Mouse (Mus musculus) gastrocnemius, adult 2 months (tissue): ENCODE measurements around the gene Ube2o. TPM values are rescaled to one million over a fixed set of nuclear protein-coding genes. Genes with fewer than 3 reads are reported as not detected.

Experiments
- DNase-seq: peaks from one replicate; pipeline ENCODE4 v3.0.0; 2022
- H3K27ac ChIP-seq: fragments of 200-600 bp; 2 replicates; pipeline ENCODE4 v1.8.1; 2022; ENCODE audit warnings: mild to moderate bottlenecking
- H3K4me3 ChIP-seq: fragments of 200-600 bp; 2 replicates; pipeline ENCODE4 v1.8.1; 2022; ENCODE audit warnings: mild to moderate bottlenecking, moderate library complexity
- CTCF ChIP-seq: fragments of 200-600 bp; IDR thresholded peaks from 2 replicates; pipeline ENCODE4 v1.8.1; 2022; ENCODE audit warnings: antibody characterized with exemption, mild to moderate bottlenecking, moderate library complexity
- intact Hi-C: fragments of 180-260 bp; cut with DNase I; formaldehyde crosslinking; loops from one replicate; pipeline ENCODE4 v1.15.1; 2025
- total RNA-seq, 2 experiments: library from RNA; stranded (reverse); gene quantifications; 2 replicates each; pipeline ENCODE4 v1.2.3; 2021

Ube2o gene
- total RNA-seq, 2 experiments from 2014 or later, result 19.4 to 22.9 TPM

DNA sequence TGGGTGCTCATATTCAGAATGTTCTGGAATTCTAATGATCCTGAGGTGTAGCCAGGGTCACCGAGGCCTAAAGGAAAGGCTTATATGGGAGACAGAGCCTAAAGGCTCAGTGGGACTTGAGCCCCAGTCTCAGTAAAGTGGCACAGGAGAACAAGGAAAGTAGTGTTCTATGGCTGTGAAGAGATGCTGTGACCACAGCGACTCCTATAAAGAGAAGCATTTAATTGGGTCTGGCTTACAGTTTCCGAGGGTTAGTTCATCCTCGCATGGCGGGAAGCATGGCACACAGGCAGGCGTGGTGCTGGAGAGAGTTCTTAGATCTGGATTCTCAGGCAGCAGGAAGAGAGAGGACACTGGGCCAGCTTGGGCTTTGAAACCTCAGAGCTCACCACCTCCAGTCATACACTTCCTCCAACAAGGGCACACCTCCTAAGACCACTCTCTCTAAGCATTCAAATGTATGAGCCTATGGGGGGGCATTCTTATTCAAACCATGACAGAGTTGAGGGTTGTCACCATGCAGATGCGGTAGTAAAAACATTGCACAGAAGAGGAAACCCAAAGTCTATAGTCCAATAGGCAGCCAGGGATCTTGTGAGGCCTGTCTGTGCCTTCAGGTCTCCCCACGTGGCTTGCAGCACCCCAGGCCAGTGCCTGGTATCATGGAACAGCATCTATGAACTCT lies 52.5 kb downstream of the Ube2o start:
- TF ChIP-seq CTCF, result no peak
- H3K4me3 ChIP-seq, result no peak overlapping the region
- intact Hi-C loops, result no loop called here
- no peak overlapping the region for H3K27ac ChIP-seq
- no peak for DNase-seq

DNA sequence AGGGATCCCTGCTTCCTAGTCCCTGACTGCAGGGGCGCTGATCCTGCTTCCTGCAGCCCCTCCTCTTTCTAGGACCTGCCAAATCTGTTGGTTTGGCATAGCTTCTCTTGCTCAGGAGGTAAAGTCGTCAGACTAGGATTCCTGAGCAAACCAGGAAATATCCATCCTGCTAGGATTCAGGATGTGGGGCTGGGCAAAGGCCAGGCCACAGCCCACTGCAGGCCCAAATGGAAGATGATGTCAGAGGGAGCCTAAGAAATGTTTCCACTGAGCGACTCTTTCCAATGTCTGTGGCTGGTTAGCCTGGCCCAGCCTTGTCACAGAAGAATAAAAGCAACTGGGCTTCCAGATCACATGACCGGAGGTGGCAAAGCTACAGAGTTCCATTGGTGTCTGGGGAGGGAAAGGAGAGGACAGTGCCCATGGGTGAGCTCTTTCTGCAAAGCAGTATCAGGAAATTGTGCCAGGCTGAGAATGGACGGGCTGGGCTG lies 57.5 kb downstream of the Ube2o start:
- no peak for TF ChIP-seq CTCF
- peak; percentile 47 for DNase-seq
- H3K4me3 ChIP-seq, result peak overlapping the region; percentile 2; the same call in 1 of the 2 replicates
- H3K27ac ChIP-seq, result peak overlapping the region; percentile 79
- intact Hi-C loops, result no loop called here

DNA sequence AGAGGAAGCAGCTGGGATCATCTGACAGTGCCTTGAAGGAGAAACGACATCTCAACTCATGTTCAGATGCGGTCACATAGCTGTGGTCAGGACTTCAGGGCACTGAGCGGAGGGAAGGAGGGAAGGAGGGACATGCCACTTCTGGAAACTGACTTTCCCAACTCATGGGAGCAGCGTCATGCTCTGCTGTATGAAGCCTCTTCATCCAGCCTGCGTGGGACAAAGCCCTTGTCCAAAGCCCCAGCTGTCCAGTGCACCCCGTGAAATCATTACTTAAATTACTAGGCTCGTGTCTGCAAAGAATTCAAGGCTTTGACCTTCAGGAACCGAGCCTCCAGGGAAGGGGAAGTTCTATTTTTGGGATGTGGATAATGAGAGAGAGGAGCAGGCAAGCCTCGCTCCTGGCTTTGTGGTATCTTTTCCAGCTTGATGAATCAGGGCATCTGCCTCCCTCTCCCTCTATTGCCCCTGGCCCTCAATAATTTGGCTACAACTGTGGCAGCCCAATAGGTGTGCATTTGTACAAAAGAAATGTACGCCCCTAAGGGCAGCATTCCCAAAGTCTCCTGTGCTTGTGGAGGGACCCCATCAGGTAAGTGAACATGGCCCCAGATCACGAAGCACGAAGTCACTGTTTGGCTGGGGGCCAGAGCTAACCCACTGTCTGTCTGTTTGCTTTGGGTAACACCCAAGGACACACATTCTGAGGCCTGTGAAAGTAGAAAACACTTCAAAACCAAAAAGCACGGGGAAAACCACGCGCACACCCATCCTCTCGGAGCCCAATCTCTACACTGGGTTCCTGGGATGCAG lies 58.2 kb downstream of the Ube2o start:
- no peak for DNase-seq
- Histone ChIP-seq H3K27ac (peak overlapping the region; percentile 79), H3K4me3 (peak overlapping the region; percentile 2)
- intact Hi-C loops, result no loop called here
- no peak for TF ChIP-seq CTCF

DNA sequence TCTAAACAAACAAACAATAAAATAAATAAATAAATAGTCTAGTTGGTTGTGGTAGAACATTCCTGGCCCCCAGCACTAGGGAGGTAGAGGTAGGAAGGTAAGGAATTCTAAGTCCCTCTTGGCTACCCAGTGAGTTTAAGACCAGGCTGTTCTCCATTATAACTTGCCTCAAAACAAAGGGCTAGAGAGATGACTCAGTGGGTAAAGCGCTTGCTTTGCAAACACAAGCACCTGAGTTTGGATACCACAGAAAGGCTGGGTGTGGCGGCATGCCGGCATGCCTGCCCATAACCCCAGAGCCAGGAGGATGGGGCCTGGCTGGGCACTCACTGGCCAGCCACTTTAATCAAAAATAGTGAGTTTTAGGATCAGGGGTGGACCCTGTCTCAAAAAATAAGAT lies 59.2 kb downstream of the Ube2o start:
- Histone ChIP-seq H3K4me3 (no peak overlapping the region), H3K27ac (no peak overlapping the region)
- intact Hi-C loops, result no loop called here
- no peak for TF ChIP-seq CTCF
- no peak for DNase-seq

DNA sequence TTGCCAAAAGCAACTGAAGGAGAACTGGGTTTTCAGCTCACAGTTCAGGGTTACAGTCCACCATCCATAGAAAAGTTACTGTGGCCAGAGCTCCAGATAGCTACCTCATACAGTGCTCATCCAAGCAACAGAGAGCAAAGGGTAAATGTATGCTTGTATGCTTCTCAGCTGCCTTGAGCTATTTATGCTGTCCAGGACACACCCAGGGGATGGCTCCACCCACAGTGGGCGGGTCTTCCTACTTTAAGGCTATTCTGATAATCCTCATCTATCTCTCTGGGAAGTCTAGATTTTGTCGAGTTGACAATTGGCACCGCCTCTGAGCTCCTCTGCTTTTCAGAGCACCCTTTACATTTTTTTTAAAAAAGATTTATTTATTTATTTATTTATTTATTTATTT lies 60.1 kb downstream of the Ube2o start:
- intact Hi-C loops, result no loop called here
- Histone ChIP-seq H3K4me3 (no peak overlapping the region), H3K27ac (no peak overlapping the region)
- DNase-seq, result no peak
- no peak for TF ChIP-seq CTCF

DNA sequence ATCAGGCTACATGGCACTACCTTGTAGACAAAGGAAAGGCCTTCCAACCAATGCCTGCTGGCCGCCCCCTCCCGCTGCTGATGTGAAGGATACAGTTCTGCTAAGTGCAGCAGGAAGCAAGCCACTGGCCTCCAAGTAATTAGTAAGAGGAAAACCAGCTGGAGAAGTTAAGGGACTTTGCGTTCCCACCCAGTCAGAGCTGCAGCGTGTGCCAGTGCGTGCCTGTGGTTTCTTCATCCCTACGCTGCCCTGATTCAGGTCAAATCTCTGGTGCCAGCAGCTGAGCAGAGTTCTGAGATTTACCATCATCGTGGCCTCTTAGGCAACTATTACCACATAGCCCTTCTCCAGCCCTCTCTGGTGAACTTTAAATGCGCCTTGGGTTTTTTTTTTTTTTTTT lies 62.8 kb downstream of the Ube2o start:
- Histone ChIP-seq H3K4me3 (no peak overlapping the region), H3K27ac (peak overlapping the region; percentile 48)
- DNase-seq, result peak; percentile 65
- TF ChIP-seq CTCF, result no peak
- intact Hi-C loops, result no loop called here

DNA sequence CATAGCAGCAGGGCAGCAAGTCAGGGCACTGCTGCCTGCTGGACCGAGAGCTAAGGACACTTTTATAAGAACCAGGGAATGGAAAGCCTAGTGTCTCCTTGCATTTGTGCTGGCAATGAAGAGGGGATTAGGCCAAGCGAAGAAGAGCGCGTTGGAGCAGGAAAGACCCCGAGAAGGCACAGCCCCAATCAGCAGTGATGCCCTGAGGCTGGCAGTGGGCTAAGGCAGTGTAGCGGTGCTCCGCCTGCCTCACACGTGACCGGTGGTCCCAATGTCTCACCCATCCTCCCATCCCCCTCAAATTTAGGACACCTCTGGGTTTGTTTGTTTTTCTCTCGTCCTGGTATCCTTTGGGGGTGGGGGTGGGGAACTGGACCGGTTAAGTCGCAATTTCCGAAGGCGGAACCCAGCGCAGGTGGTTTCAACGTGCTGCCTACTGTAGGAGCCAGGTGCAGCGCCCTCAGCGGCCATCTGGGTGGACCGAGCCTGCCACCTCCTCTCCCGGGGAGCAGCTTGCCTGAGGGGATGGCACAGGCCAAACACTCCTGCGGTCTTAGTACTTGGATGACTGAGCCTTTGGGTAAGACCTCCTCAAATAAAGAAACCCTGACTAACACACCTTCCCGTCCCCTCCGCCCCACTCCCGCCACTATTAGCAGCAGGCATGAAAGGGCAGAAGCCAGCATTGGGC lies 65.8 kb downstream of the Ube2o start:
- DNase-seq, result no peak
- Histone ChIP-seq H3K4me3 (no peak overlapping the region), H3K27ac (no peak overlapping the region)
- intact Hi-C loops, result no loop called here
- no peak for TF ChIP-seq CTCF

DNA sequence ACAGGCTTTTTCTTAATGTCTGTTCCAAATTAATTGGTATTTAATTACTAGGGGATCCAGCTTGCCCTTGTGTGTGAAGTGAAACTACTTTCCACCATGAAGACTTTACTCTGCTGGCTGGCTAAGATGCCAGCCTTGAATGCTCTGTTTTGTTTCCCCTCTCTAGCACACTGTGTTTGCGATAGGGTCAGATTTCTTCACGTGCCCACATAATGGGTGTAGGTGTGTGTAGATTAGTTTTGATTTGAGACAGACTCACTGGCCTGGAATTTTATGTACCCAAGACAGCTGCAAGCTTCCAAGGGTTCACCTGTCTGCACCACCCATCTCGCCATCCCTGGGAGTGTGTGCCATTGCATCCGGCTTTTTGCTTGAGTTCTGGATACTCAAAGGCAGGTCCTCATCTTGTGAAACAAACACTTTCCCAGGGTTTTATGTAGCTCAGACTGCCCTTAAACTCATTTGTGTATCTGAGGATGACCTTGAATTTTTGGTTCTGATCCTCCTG lies 67.7 kb downstream of the Ube2o start:
- intact Hi-C loops, result no loop called here
- Histone ChIP-seq H3K27ac (no peak overlapping the region), H3K4me3 (no peak overlapping the region)
- no peak for DNase-seq
- no peak for TF ChIP-seq CTCF

DNA sequence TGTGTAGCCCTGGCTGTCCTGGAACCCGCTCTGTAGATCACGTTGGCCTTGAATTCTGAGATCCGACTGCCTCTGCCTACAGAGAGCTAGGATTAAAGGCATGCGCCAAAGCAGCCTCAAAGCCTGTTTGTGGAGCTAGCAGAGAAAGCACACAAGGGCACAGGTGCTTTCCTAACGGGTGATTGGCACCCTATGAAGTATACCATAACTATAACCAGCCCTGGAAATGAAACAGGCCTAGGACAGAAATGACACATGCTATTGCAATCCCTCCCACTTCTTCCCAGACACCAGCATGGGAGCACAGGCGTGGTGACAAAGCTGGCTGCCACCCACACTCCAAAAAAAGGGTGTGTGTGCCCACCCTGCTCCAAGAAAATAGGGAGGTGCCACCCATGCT lies 68.3 kb downstream of the Ube2o start:
- Histone ChIP-seq H3K27ac (no peak overlapping the region), H3K4me3 (no peak overlapping the region)
- no peak for TF ChIP-seq CTCF
- no peak for DNase-seq
- intact Hi-C loops, result no loop called here

DNA sequence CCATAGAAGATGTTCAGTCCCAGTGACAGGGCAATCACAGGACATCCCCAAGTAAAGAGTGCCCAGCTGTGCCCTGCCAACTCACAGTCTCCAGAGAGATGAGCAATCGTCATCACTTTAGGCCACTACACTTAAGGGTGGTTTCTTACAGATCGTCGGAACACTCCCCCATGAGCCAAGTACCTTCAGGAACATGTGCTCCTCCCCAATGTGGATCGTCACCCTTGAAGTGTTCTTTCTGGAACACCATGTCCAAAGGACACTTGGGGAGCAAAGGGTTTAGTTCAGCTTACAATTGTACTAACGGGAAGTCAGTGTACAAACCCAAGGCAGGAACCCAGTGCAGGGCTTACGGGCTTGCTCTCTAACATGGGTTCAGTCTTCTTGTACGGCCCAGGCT lies 69.1 kb downstream of the Ube2o start:
- no peak for TF ChIP-seq CTCF
- intact Hi-C loops, result no loop called here
- no peak overlapping the region for H3K27ac ChIP-seq

DNA sequence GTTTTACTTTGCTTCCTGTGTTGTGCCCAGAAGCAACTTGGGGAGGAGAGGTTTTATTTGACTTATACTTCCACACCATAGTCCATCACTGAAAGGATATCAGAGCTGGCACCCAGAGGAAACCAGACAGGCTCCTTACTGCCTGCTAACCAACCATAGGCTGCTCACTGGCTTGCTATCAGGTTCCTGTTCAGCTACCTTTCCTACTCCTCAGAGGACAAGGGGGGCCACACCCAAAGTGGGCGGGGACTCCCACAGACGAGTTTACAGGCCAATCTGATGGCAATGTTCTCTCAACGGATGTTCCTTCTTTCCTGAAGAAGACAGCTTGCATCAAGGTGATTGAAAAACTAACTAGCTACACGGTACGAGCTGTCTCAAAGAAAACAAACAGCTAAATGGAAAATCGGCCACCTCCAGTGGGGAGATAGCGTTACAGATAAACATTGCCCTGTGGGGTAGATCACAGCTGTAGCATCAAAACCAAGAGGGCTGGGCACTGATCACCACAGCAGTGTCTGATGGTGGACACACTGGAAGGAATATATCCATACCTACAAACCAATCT lies 69.9 kb downstream of the Ube2o start:
- TF ChIP-seq CTCF, result no peak
- DNase-seq, result no peak
- no peak overlapping the region for H3K4me3 ChIP-seq
- no peak overlapping the region for H3K27ac ChIP-seq
- intact Hi-C loops, result no loop called here

More for the DNA sequence above, 69.1 kb downstream of the Ube2o start:
- H3K4me3 ChIP-seq, result no peak overlapping the region
- DNase-seq, result no peak

DNA sequence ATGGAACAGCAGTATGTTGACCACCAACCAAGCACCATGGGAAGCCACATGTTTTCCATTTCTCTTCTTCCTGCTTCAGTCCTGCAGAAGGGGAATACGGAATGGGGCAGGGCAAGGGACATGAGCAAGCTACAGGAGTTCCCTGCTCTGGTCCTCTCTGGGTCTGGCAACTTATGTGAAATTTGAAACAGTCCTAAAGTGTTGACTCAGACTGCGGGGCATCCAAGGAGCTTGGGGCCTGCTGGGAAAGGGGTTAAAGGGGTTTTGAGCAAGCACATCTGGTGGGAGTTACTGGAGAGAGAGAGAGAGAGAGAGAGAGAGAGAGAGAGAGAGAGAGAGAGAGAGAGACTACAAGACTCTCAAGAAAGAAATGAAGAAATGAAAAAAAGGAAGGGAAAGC lies 72.6 kb downstream of the Ube2o start:
- H3K27ac ChIP-seq, result no peak overlapping the region
- no peak overlapping the region for H3K4me3 ChIP-seq
- intact Hi-C loops, result no loop called here
- no peak for TF ChIP-seq CTCF
- DNase-seq, result no peak
